Mouse (Mus musculus) olfactory bulb, adult 2 months (tissue): ENCODE data around the gene Traf5.

Source experiments
- CTCF ChIP-seq: fragments of 200-500 bp; IDR thresholded peaks from 2 replicates; pipeline ENCODE4 v1.5.1; 2012; ENCODE audit warnings: low read depth, mild to moderate bottlenecking, low read length, moderate library complexity; ENCODE audit not compliant: insufficient read depth
- POLR2A ChIP-seq: fragments of 200-500 bp; IDR thresholded peaks from 2 replicates; pipeline ENCODE4 v1.6.1; 2012; ENCODE audit warnings: mild to moderate bottlenecking, low read depth, low read length, moderate library complexity; ENCODE audit not compliant: insufficient read depth

DNA sequence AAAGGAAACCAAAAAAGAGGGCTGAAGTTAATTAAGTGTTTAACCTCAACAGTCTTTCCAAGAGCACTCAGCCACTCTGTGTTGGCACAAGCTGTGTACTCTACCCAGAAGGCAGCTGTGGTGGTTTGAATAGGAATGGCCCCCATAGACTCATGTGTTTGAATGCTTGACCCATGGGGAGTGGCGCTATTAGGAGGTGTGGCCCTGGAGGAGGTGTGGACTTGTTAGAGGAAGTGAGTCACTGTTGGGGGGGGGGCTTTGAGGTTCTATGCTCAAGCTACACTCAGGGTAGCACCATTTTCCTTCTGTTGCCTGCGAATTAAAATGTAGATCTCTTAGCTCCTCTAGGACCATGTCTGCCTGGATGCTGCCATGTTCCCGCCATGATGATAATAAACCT lies 25.4 kb downstream of the Traf5 start:
- TF ChIP-seq CTCF (no peak), POLR2A (no peak)
